ENCODE assay signal across 12 mouse cellular contexts in genomic region chr5:140374226-140374625, GRCm38 (mm10). TPM values are rescaled to one million over a fixed set of nuclear protein-coding genes. Genes with fewer than 3 reads are reported as not detected.
DNase-seq lines count a peak whose midpoint lies in the region; ATAC-seq and TF ChIP-seq lines count a peak whose summit lies in the region.
"Had no signal": no experiment of that assay in that cellular context is flagged by ENCODE, and none has a peak within 500 bp of the region (broad histone marks: within the 10 kb centered on the region; RNA-seq: fewer than 3 reads in every experiment).

No protein-coding gene starts in this region.

- no peaks in the 10 kb centered on the region for H3K27me3 ChIP-seq in stomach, postnatal 0 days (ENCODE audit: control insufficient read depth, insufficient read depth, low read length)
- H3K27me3 ChIP-seq: limb, embryonic 15.5 days had no signal

- H3K4me2 ChIP-seq in stomach, postnatal 0 days (replicated peaks; ENCODE audit: low read depth) = no peak overlapping the region
- H3K4me2 ChIP-seq: limb, embryonic 15.5 days had no signal

- TF ChIP-seq EP300 in stomach, postnatal 0 days (optimal IDR thresholded peaks at IDR 0.05) = no peak

- 62% methylated on average over 3 of the region's 3 CpGs for WGBS in stomach, postnatal 0 days

- H3K36me3 ChIP-seq in stomach, postnatal 0 days (ENCODE audit: control insufficient read depth, insufficient read depth, low read length) = no peaks in the 10 kb centered on the region
- H3K36me3 ChIP-seq: limb, embryonic 15.5 days had no signal

- H3K4me1 ChIP-seq in stomach, postnatal 0 days (replicated peaks; ENCODE audit: control insufficient read depth, insufficient read depth) = no peaks in the 10 kb centered on the region

- H3K9me3 ChIP-seq in stomach, postnatal 0 days (ENCODE audit: control insufficient read depth, low read length) = no peaks in the 10 kb centered on the region
- H3K9me3 ChIP-seq: limb, embryonic 15.5 days had no signal

- ATAC-seq in neutrophil, adult 5-6 weeks (ENCODE audit: extremely low read depth, insufficient number of reproducible peaks, low FRiP score, poor library complexity, severe bottlenecking) = peak; percentile 92
- ATAC-seq in stomach, postnatal 0 days (ENCODE audit: low FRiP score, low TSS enrichment) = no peak

- H3K27ac ChIP-seq in stomach, postnatal 0 days (replicated peaks) = no peak overlapping the region
- H3K27ac ChIP-seq: heart, adult 2 months; limb, embryonic 15.5 days had no signal

- DNase-seq in kidney, adult 18-20 months = peak; percentile 10
- no peak for DNase-seq in kidney, adult 9 months
- DNase-seq in retina, postnatal 1 day = peak; percentile 43
- no peak for DNase-seq in retina, embryonic 14.5 days (ENCODE audit: low spot score)
- peak; percentile 33 for DNase-seq in R1 (ENCODE audit: low read depth, low spot score)
- DNase-seq in stomach, postnatal 0 days (ENCODE audit: low spot score) = no peak
- DNase-seq in lung, postnatal 4 days = no peak
- DNase-seq: heart, adult 2 months; heart, postnatal 4 days; thymus, adult 18-20 months had no signal

- no peak overlapping the region for H3K4me3 ChIP-seq in stomach, postnatal 0 days (ENCODE audit: low read depth, low read length)
- H3K4me3 ChIP-seq: heart, adult 2 months; limb, embryonic 15.5 days had no signal

- H3K9ac ChIP-seq in stomach, postnatal 0 days (ENCODE audit: low read length) = no peak overlapping the region
- H3K9ac ChIP-seq: limb, embryonic 15.5 days had no signal

- TF ChIP-seq CTCF in stomach, postnatal 0 days (IDR thresholded peaks at IDR 0.05; ENCODE audit: low read depth) = no peak

RNA-seq across cellular contexts. Expression of gene Snx8, which starts 14.8 kb away (rescaled TPM):
- 98.5 and 111 TPM in 2 replicates for total RNA-seq in neutrophil, adult 5-6 weeks (2017)
- 8.0 and 8.6 TPM in 2 replicates for polyA plus RNA-seq in stomach, postnatal 0 days (2015; fragmentation: Nextera tagmentation; extraction: Ambion mirVana)

RNA-seq across cellular contexts. Expression of gene Mrm2, which starts 42.5 kb away (rescaled TPM):
- total RNA-seq in neutrophil, adult 5-6 weeks (2017) = 4.0 and 5.4 TPM in 2 replicates
- 11.4 and 12.4 TPM in 2 replicates for polyA plus RNA-seq in stomach, postnatal 0 days (2015; fragmentation: Nextera tagmentation; extraction: Ambion mirVana)

RNA-seq across cellular contexts. Expression of gene Eif3b, which starts 44.9 kb away (rescaled TPM):
- total RNA-seq in neutrophil, adult 5-6 weeks (2017) = 46.4 and 67.3 TPM in 2 replicates
- 61.8 and 66.5 TPM in 2 replicates for polyA plus RNA-seq in stomach, postnatal 0 days (2015; fragmentation: Nextera tagmentation; extraction: Ambion mirVana)

RNA-seq across cellular contexts. Expression of gene Nudt1, which starts 52.8 kb away (rescaled TPM):
- 3.7 and 4.1 TPM in 2 replicates for total RNA-seq in neutrophil, adult 5-6 weeks (2017)
- polyA plus RNA-seq in stomach, postnatal 0 days (2015; fragmentation: Nextera tagmentation; extraction: Ambion mirVana) = 24.8 and 25.3 TPM in 2 replicates

RNA-seq across cellular contexts. Expression of gene Mad1l1, which starts 52.9 kb away (rescaled TPM):
- total RNA-seq in neutrophil, adult 5-6 weeks (2017) = 32.5 and 38.8 TPM in 2 replicates
- 14.2 and 15.3 TPM in 2 replicates for polyA plus RNA-seq in stomach, postnatal 0 days (2015; fragmentation: Nextera tagmentation; extraction: Ambion mirVana)

Comparison
In these comparisons a context has a peak if more than half of its experiments do, and no peak if none do; other contexts are left out.
1. DNase-seq: peak in kidney, adult 18-20 months (single experiment), retina, postnatal 1 day (single experiment) and R1 (single experiment); none in kidney, adult 9 months (single experiment), retina, embryonic 14.5 days (single experiment), stomach, postnatal 0 days (single experiment) and lung, postnatal 4 days (0 of 2).